Mouse (Mus musculus): ENCODE data around the gene Tspan18. TPM values are rescaled to one million over a fixed set of nuclear protein-coding genes. Genes with fewer than 3 reads are reported as not detected.

Gene Tspan18
- polyA plus RNA-seq, 1 experiment, result 1.0 TPM

GRCm38 (mm10) chr2:93218353-93218990 lies 115.8 kb downstream of the Tspan18 start:
- Histone ChIP-seq H3K9me3 (replicated peaks; ENCODE audit: control insufficient read depth, insufficient read depth, low read length, poor library complexity, severe bottlenecking) (no peaks in the 10 kb centered on the region), H3K27me3 (ENCODE audit: control insufficient read depth, insufficient read depth, low read length, poor library complexity, severe bottlenecking) (no peaks in the 10 kb centered on the region), H3K27ac (ENCODE audit: insufficient read depth, low read length) (no peak overlapping the region), H3K4me3 (ENCODE audit: low read depth, low read length) (no peak overlapping the region), H3K9ac (ENCODE audit: low read depth, poor library complexity, severe bottlenecking) (no peak overlapping the region), H3K36me3 (ENCODE audit: control insufficient read depth, insufficient read depth, low read length, poor library complexity, severe bottlenecking) (no peaks in the 10 kb centered on the region), H3K4me1 (ENCODE audit: control insufficient read depth, insufficient read depth, low read length) (peaks cover 1% of the 10 kb centered on the region)
- TF ChIP-seq EP300 (IDR thresholded peaks at IDR 0.05; ENCODE audit: insufficient read depth, low read depth, low read length), result no peak
- TF ChIP-seq POLR2A (IDR thresholded peaks at IDR 0.05; ENCODE audit: insufficient read depth, low read length), result no peak
- TF ChIP-seq CTCF (IDR thresholded peaks at IDR 0.05; ENCODE audit: low read depth, low read length), result no peak

GRCm38 (mm10) chr2:93217015-93217414 lies 117.3 kb downstream of the Tspan18 start:
- Histone ChIP-seq H3K27ac (ENCODE audit: insufficient read depth, low read length) (no peak overlapping the region), H3K9me3 (replicated peaks; ENCODE audit: control insufficient read depth, insufficient read depth, low read length, poor library complexity, severe bottlenecking) (no peaks in the 10 kb centered on the region), H3K4me3 (ENCODE audit: low read depth, low read length) (no peak overlapping the region), H3K36me3 (ENCODE audit: control insufficient read depth, insufficient read depth, low read length, poor library complexity, severe bottlenecking) (no peaks in the 10 kb centered on the region), H3K4me1 (ENCODE audit: control insufficient read depth, insufficient read depth, low read length) (peaks cover 1% of the 10 kb centered on the region), H3K27me3 (ENCODE audit: control insufficient read depth, insufficient read depth, low read length, poor library complexity, severe bottlenecking) (no peaks in the 10 kb centered on the region), H3K9ac (ENCODE audit: low read depth, poor library complexity, severe bottlenecking) (no peak overlapping the region)
- TF ChIP-seq POLR2A (IDR thresholded peaks at IDR 0.05; ENCODE audit: insufficient read depth, low read length) (no peak), CTCF (IDR thresholded peaks at IDR 0.05; ENCODE audit: low read depth, low read length) (peak; percentile 58), EP300 (IDR thresholded peaks at IDR 0.05; ENCODE audit: insufficient read depth, low read depth, low read length) (no peak)

- H3K9me3 ChIP-seq (replicated peaks; ENCODE audit: control insufficient read depth, insufficient read depth, low read length, poor library complexity, severe bottlenecking), result no peaks in the 10 kb centered on the region
- no peaks in the 10 kb centered on the region for H3K36me3 ChIP-seq (ENCODE audit: control insufficient read depth, insufficient read depth, low read length, poor library complexity, severe bottlenecking)
- no peak overlapping the region for H3K9ac ChIP-seq (ENCODE audit: low read depth, poor library complexity, severe bottlenecking)
- H3K27me3 ChIP-seq (ENCODE audit: control insufficient read depth, insufficient read depth, low read length, poor library complexity, severe bottlenecking), result no peaks in the 10 kb centered on the region
- H3K4me3 ChIP-seq (ENCODE audit: low read depth, low read length), result no peak overlapping the region
- H3K4me1 ChIP-seq (ENCODE audit: control insufficient read depth, insufficient read depth, low read length), result peaks cover 1% of the 10 kb centered on the region
- H3K27ac ChIP-seq (ENCODE audit: insufficient read depth, low read length), result no peak overlapping the region
- TF ChIP-seq EP300 (IDR thresholded peaks at IDR 0.05; ENCODE audit: insufficient read depth, low read depth, low read length), result no peak
- TF ChIP-seq POLR2A (IDR thresholded peaks at IDR 0.05; ENCODE audit: insufficient read depth, low read length), result no peak
- no peak for TF ChIP-seq CTCF (IDR thresholded peaks at IDR 0.05; ENCODE audit: low read depth, low read length)
These were observed 118.5 kb downstream of the Tspan18 start for GRCm38 (mm10) chr2:93215790-93216189.

GRCm38 (mm10) chr2:93214192-93214591 lies 120.1 kb downstream of the Tspan18 start:
- Histone ChIP-seq H3K27ac (ENCODE audit: insufficient read depth, low read length) (no peak overlapping the region), H3K9me3 (replicated peaks; ENCODE audit: control insufficient read depth, insufficient read depth, low read length, poor library complexity, severe bottlenecking) (no peaks in the 10 kb centered on the region), H3K4me1 (ENCODE audit: control insufficient read depth, insufficient read depth, low read length) (peaks cover 1% of the 10 kb centered on the region), H3K36me3 (ENCODE audit: control insufficient read depth, insufficient read depth, low read length, poor library complexity, severe bottlenecking) (no peaks in the 10 kb centered on the region), H3K9ac (ENCODE audit: low read depth, poor library complexity, severe bottlenecking) (no peak overlapping the region), H3K27me3 (ENCODE audit: control insufficient read depth, insufficient read depth, low read length, poor library complexity, severe bottlenecking) (no peaks in the 10 kb centered on the region), H3K4me3 (ENCODE audit: low read depth, low read length) (no peak overlapping the region)
- TF ChIP-seq POLR2A (IDR thresholded peaks at IDR 0.05; ENCODE audit: insufficient read depth, low read length) (no peak), EP300 (IDR thresholded peaks at IDR 0.05; ENCODE audit: insufficient read depth, low read depth, low read length) (no peak), CTCF (IDR thresholded peaks at IDR 0.05; ENCODE audit: low read depth, low read length) (no peak)

GRCm38 (mm10) chr2:93212865-93213264 lies 121.4 kb downstream of the Tspan18 start:
- H3K9me3 ChIP-seq (replicated peaks; ENCODE audit: control insufficient read depth, insufficient read depth, low read length, poor library complexity, severe bottlenecking), result no peaks in the 10 kb centered on the region
- TF ChIP-seq CTCF (IDR thresholded peaks at IDR 0.05; ENCODE audit: low read depth, low read length), result no peak
- TF ChIP-seq EP300 (IDR thresholded peaks at IDR 0.05; ENCODE audit: insufficient read depth, low read depth, low read length), result no peak
- no peak for TF ChIP-seq POLR2A (IDR thresholded peaks at IDR 0.05; ENCODE audit: insufficient read depth, low read length)
- H3K27me3 ChIP-seq (ENCODE audit: control insufficient read depth, insufficient read depth, low read length, poor library complexity, severe bottlenecking), result no peaks in the 10 kb centered on the region
- no peak overlapping the region for H3K9ac ChIP-seq (ENCODE audit: low read depth, poor library complexity, severe bottlenecking)
- H3K4me3 ChIP-seq (ENCODE audit: low read depth, low read length), result no peak overlapping the region
- no peak overlapping the region for H3K27ac ChIP-seq (ENCODE audit: insufficient read depth, low read length)
- no peaks in the 10 kb centered on the region for H3K36me3 ChIP-seq (ENCODE audit: control insufficient read depth, insufficient read depth, low read length, poor library complexity, severe bottlenecking)
- H3K4me1 ChIP-seq (ENCODE audit: control insufficient read depth, insufficient read depth, low read length), result peaks cover 1% of the 10 kb centered on the region

GRCm38 (mm10) chr2:93212386-93212785 lies 121.9 kb downstream of the Tspan18 start:
- H3K27me3 ChIP-seq (ENCODE audit: control insufficient read depth, insufficient read depth, low read length, poor library complexity, severe bottlenecking), result no peaks in the 10 kb centered on the region
- H3K4me1 ChIP-seq (ENCODE audit: control insufficient read depth, insufficient read depth, low read length), result peaks cover 1% of the 10 kb centered on the region
- no peak overlapping the region for H3K9ac ChIP-seq (ENCODE audit: low read depth, poor library complexity, severe bottlenecking)
- no peak overlapping the region for H3K4me3 ChIP-seq (ENCODE audit: low read depth, low read length)
- no peak overlapping the region for H3K27ac ChIP-seq (ENCODE audit: insufficient read depth, low read length)
- H3K9me3 ChIP-seq (replicated peaks; ENCODE audit: control insufficient read depth, insufficient read depth, low read length, poor library complexity, severe bottlenecking), result no peaks in the 10 kb centered on the region
- TF ChIP-seq EP300 (IDR thresholded peaks at IDR 0.05; ENCODE audit: insufficient read depth, low read depth, low read length), result no peak
- peak; percentile 27 for TF ChIP-seq CTCF (IDR thresholded peaks at IDR 0.05; ENCODE audit: low read depth, low read length)
- no peak for TF ChIP-seq POLR2A (IDR thresholded peaks at IDR 0.05; ENCODE audit: insufficient read depth, low read length)
- no peaks in the 10 kb centered on the region for H3K36me3 ChIP-seq (ENCODE audit: control insufficient read depth, insufficient read depth, low read length, poor library complexity, severe bottlenecking)
